Comparison of ENCODE assay signal across 14 mouse cellular contexts in the genomic region with DNA sequence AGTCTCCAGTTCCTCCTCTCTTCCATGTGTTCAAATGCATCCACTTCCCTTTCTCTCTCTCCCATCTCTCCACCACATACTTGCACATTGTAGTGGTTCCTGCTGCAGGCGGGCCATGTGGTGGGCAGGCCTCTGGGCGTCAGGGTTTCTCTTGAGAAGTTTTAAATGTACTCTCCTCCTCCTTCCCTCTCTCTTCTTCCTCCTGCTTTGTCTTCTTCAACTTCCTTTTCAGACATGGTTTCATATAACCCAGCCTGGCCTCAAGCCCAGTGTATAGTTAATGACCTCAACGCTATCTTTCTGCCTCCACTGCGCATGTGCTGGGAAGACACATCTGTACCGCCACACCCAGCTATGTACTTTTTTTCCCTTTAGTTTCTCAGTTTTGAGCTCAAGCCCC.
DNase-seq lines count a peak whose midpoint lies in the region; ATAC-seq and TF ChIP-seq lines count a peak whose summit lies in the region.
"Had no signal": no experiment of that assay in that cellular context is flagged by ENCODE, and none has a peak within 500 bp of the region (broad histone marks: within the 10 kb centered on the region; RNA-seq: fewer than 3 reads in every experiment).

No protein-coding gene starts in this region.

- DNase-seq in kidney, postnatal 10 days: peak; percentile 33
- DNase-seq in kidney, postnatal 36 days: no peak
- DNase-seq in MEL (ENCODE audit: low read depth, low spot score): peak; percentile 97
- DNase-seq in lung, postnatal 36 days: peak; percentile 28
- DNase-seq in cerebellum, adult 18-20 months: no peak
- no peak for DNase-seq in adrenal gland, adult 2 months
- DNase-seq: adrenal gland, postnatal 14 days; cerebellum, postnatal 25 days; kidney, postnatal 14 days; left cerebral cortex, postnatal 4 days; thymus, adult 18-20 months had no signal

- peak in 1 of 2 experiments; percentile 75; a peak in 3 of 4 replicates for TF ChIP-seq POLR2A in MEL (IDR thresholded peaks at IDR 0.05; ENCODE audit: control insufficient read depth in 1 of 2, insufficient read depth in 1 of 2, low read depth in 1 of 2, low read length in 2 of 2, poor library complexity in 1 of 2)

- peak overlapping the region; percentile 67 to 77 for H3K4me3 ChIP-seq in MEL (ENCODE audit: control insufficient read depth in 1 of 2, insufficient read depth in 1 of 2, low read depth in 2 of 2, low read length in 2 of 2)
- H3K4me3 ChIP-seq: forebrain, embryonic 15.5 days; midbrain, embryonic 15.5 days had no signal

- peak overlapping the region; percentile 96 for H3K27ac ChIP-seq in MEL (ENCODE audit: control insufficient read depth, low read depth, low read length)
- H3K27ac ChIP-seq: forebrain, embryonic 15.5 days; midbrain, embryonic 15.5 days had no signal

- peaks cover 25% of the 10 kb centered on the region for H3K79me2 ChIP-seq in MEL (ENCODE audit: control insufficient read depth, insufficient read depth, low read length, poor library complexity)

- ATAC-seq in granulocyte monocyte progenitor cell, adult 5-6 weeks (replicated peaks; ENCODE audit: poor library complexity, severe bottlenecking): peak; percentile 94
- ATAC-seq: forebrain, embryonic 15.5 days; midbrain, embryonic 15.5 days had no signal

- H3K36me3 ChIP-seq in MEL (ENCODE audit: control insufficient read depth in 1 of 2, insufficient read depth in 2 of 2, low read length in 2 of 2): peaks cover 0 to 33% of the 10 kb centered on the region in 2 experiments; a peak in 2 of 4 replicates
- H3K36me3 ChIP-seq: forebrain, embryonic 15.5 days; midbrain, embryonic 15.5 days had no signal

- H3K4me1 ChIP-seq in MEL (ENCODE audit: control insufficient read depth in 1 of 2, insufficient read depth in 2 of 2, low read length in 2 of 2): peaks cover 9 to 41% of the 10 kb centered on the region in 2 experiments
- H3K4me1 ChIP-seq: forebrain, embryonic 15.5 days; midbrain, embryonic 15.5 days had no signal

- H3K9me3 ChIP-seq in MEL (replicated peaks; ENCODE audit: insufficient read depth, low read length): no peaks in the 10 kb centered on the region
- H3K9me3 ChIP-seq: forebrain, embryonic 15.5 days; midbrain, embryonic 15.5 days had no signal

- no peak for TF ChIP-seq CTCF in MEL (IDR thresholded peaks at IDR 0.05 in 2 of 3, conservative IDR thresholded peaks at IDR 0.05 in 1 of 3; ENCODE audit: control insufficient read depth in 1 of 3, insufficient read depth in 1 of 3, low read depth in 2 of 3, low read length in 3 of 3, poor library complexity in 1 of 3, severe bottlenecking in 1 of 3)

- H3K9ac ChIP-seq in MEL (ENCODE audit: control insufficient read depth, low read depth, low read length, poor library complexity, severe bottlenecking): peak overlapping the region; percentile 78
- H3K9ac ChIP-seq: forebrain, embryonic 15.5 days; midbrain, embryonic 15.5 days had no signal

- peak; percentile 54 to 65 for TF ChIP-seq EP300 in MEL (IDR thresholded peaks at IDR 0.05; ENCODE audit: low read depth in 1 of 2, low read length in 2 of 2)

- peak; percentile 3; the same call in 1 of the 2 replicates for TF ChIP-seq RAD21 in MEL (IDR thresholded peaks at IDR 0.05; ENCODE audit: low read depth, low read length)

- H3K27me3 ChIP-seq in MEL (ENCODE audit: control insufficient read depth in 1 of 2, insufficient read depth in 2 of 2, low read length in 2 of 2): no peaks in the 10 kb centered on the region
- H3K27me3 ChIP-seq: forebrain, embryonic 15.5 days; midbrain, embryonic 15.5 days had no signal

TF ChIP-seq in MEL, 35 proteins besides CTCF, POLR2A, EP300 and RAD21:
- TF ChIP-seq MAX (IDR thresholded peaks at IDR 0.05; ENCODE audit: low read length): peak; percentile 90
- TF ChIP-seq ZKSCAN1 (IDR thresholded peaks at IDR 0.05; ENCODE audit: low read depth, low read length): 0 out of 2 replicates have a peak, but pooled peaks have one; percentile 56
- TF ChIP-seq ZNF384 (IDR thresholded peaks at IDR 0.05; ENCODE audit: low read depth, low read length): peak; percentile 85
- TF ChIP-seq SMC3 (IDR thresholded peaks at IDR 0.05; ENCODE audit: low read depth, low read length): no peak
- no peak for TF ChIP-seq MEF2A (IDR thresholded peaks at IDR 0.05; ENCODE audit: extremely low read depth, insufficient replicate concordance, low read depth, low read length, poor library complexity, severe bottlenecking)
- TF ChIP-seq MAZ (IDR thresholded peaks at IDR 0.05; ENCODE audit: low read depth, low read length): no peak
- TF ChIP-seq GATA1 (IDR thresholded peaks at IDR 0.05; ENCODE audit: low read depth, low read length): peak; percentile 79
- TF ChIP-seq RCOR1 (IDR thresholded peaks at IDR 0.05; ENCODE audit: low read depth, low read length): peak; percentile 38; the same call in 1 of the 2 replicates
- TF ChIP-seq MXI1 (IDR thresholded peaks at IDR 0.05; ENCODE audit: low read depth, low read length): peak; percentile 93
- TF ChIP-seq USF1 (IDR thresholded peaks at IDR 0.05; ENCODE audit: low read depth, low read length): no peak
- no peak for TF ChIP-seq ZC3H11A (IDR thresholded peaks at IDR 0.05; ENCODE audit: low read depth, low read length)
- no peak for TF ChIP-seq UBTF (IDR thresholded peaks at IDR 0.05; ENCODE audit: borderline replicate concordance, insufficient read depth, low read depth, low read length)
- TF ChIP-seq NELFE (IDR thresholded peaks at IDR 0.05; ENCODE audit: low read depth, low read length): peak; percentile 57
- TF ChIP-seq TBP (IDR thresholded peaks at IDR 0.05; ENCODE audit: low read depth, low read length): peak; percentile 86
- TF ChIP-seq BHLHE40 (IDR thresholded peaks at IDR 0.05; ENCODE audit: borderline replicate concordance, low read depth, low read length): peak; percentile 21; the same call in 1 of the 2 replicates
- no peak for TF ChIP-seq E2F4 (IDR thresholded peaks at IDR 0.05; ENCODE audit: borderline replicate concordance, low read depth, low read length)
- peak; percentile 21; the same call in 1 of the 2 replicates for TF ChIP-seq TAL1 (IDR thresholded peaks at IDR 0.05; ENCODE audit: low read length)
- TF ChIP-seq POLR2AphosphoS5 (IDR thresholded peaks at IDR 0.05; ENCODE audit: borderline replicate concordance, low read depth, low read length): no peak
- no peak for TF ChIP-seq ZMIZ1 (IDR thresholded peaks at IDR 0.05; ENCODE audit: low read depth, low read length)
- peak; percentile 45 for TF ChIP-seq ELF1 (IDR thresholded peaks at IDR 0.05; ENCODE audit: low read depth, low read length)
- TF ChIP-seq MYB (IDR thresholded peaks at IDR 0.05; ENCODE audit: low read depth, low read length): no peak
- TF ChIP-seq JUND (IDR thresholded peaks at IDR 0.05; ENCODE audit: low read depth, low read length): no peak
- no peak for TF ChIP-seq MAFK (IDR thresholded peaks at IDR 0.05; ENCODE audit: borderline replicate concordance, low read depth, low read length)
- peak; percentile 60 for TF ChIP-seq TCF12 (IDR thresholded peaks at IDR 0.05; ENCODE audit: low read depth, low read length)
- peak; percentile 66 for TF ChIP-seq HCFC1 (IDR thresholded peaks at IDR 0.05; ENCODE audit: low read depth, low read length)
- no peak; the same call in 1 of the 2 replicates for TF ChIP-seq CHD1 (IDR thresholded peaks at IDR 0.05; ENCODE audit: low read depth, low read length)
- TF ChIP-seq GABPA (IDR thresholded peaks at IDR 0.05; ENCODE audit: low read depth, low read length): no peak
- TF ChIP-seq CHD2 (IDR thresholded peaks at IDR 0.05; ENCODE audit: low read length): no peak
- TF ChIP-seq POLR2AphosphoS2 (IDR thresholded peaks at IDR 0.05; ENCODE audit: low read length): no peak
- no peak for TF ChIP-seq KAT2A (conservative IDR thresholded peaks at IDR 0.05; ENCODE audit: low read depth, low read length)
- peak; percentile 95 for TF ChIP-seq MYC (IDR thresholded peaks at IDR 0.05; ENCODE audit: low read depth, low read length)
- no peak for TF ChIP-seq USF2 (IDR thresholded peaks at IDR 0.05; ENCODE audit: borderline replicate concordance in 1 of 2, insufficient read depth in 1 of 2, low read depth in 1 of 2, low read length in 2 of 2)
- peak; percentile 99 for TF ChIP-seq NRF1 (IDR thresholded peaks at IDR 0.05; ENCODE audit: insufficient read depth, low read depth, low read length, poor library complexity, severe bottlenecking)
- TF ChIP-seq ETS1 (IDR thresholded peaks at IDR 0.05; ENCODE audit: low read depth, low read length): peak; percentile 94
- TF ChIP-seq SIN3A (IDR thresholded peaks at IDR 0.05; ENCODE audit: low read length): peak; percentile 85

Comparison
In these comparisons a context has a peak if more than half of its experiments do, and no peak if none do; other contexts are left out.
1. DNase-seq: peak in kidney, postnatal 10 days (single experiment), MEL (single experiment) and lung, postnatal 36 days (single experiment); none in kidney, postnatal 36 days (0 of 2), cerebellum, adult 18-20 months (0 of 2) and adrenal gland, adult 2 months (single experiment).